Mouse (Mus musculus) retina, embryonic 14.5 days (tissue): ENCODE data around the gene Ntmt1.

Experiments used
- DNase-seq: peaks from one replicate; pipeline ENCODE4 v3.0.0-alpha.2; 2015; ENCODE audit warnings: low spot score

The Ntmt1 gene

DNA sequence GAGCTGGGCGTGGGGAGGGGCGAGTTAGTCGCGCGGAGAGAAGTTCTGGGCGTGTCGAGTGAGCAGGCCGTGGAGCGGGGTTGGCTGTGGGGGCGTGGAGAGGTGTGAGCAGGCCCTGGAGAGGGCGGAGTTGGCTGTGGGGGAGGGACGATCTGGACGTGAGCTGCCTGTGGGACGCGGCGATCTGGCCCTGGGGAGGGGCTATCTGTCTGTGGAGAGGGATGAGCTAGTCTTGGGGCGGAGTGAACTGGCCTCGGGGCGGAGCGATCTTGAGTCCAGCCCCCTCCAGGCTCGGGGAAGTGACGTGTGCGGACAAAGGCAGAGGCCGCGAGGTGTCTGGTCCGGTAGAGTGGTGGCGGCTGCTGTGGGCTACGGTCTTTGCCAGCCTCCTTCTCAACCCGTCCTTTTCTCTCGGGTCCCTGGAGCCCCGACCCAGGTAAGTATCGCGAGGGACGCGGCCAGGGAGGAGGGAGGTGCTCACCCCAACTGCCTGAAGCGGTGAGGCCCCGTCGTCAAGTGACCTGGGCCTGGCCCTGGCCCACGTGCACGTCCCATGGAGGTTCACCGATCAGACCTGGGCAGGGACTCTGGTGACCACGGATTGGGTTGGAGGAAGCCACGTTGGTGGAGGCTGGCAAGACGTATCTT, at the start of gene Ntmt1:
Gene Ntmt1 (plus strand): TSS at position 179 of the 648 bp plus-strand sequence.
- DNase-seq, result peak; percentile 99

DNA sequence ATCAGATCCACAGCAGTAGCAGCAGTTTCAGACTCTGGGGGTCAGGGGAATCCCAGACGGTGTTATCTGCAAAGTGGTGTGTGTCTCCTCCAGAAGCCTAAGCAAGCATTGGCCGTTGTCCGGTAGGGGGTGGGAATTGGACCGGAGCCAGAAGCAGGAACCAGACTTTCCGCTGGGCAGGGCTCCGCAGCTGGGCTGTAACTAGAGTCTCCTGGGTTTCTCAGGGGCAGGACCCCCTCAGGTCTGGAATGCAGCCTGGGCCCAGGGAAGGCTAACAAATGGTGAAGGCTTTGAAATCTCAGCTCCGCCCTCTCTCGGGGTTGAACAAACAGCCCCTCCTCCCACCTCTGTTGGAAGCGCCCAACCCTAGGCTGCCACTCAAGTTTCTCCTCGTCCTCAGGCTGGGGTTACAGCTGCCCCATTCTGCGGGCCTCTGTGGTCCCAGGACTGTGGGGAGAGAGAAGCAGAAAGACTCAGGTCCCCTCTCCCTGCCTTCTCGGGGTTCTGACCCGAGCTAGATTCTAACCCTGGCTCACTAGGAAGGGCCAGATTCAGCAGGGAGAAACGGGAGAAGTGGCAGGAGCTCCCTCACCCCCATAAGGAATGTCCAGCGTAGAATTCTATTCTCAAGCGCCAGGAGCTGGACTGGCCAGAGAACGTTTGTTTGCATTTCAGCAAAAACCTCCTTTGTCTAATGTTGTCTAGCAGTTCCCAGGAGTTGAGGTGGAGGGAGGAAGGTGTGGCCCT, 49.1 kb upstream of the Ntmt1 start:
- DNase-seq, result peak; percentile 81

DNA sequence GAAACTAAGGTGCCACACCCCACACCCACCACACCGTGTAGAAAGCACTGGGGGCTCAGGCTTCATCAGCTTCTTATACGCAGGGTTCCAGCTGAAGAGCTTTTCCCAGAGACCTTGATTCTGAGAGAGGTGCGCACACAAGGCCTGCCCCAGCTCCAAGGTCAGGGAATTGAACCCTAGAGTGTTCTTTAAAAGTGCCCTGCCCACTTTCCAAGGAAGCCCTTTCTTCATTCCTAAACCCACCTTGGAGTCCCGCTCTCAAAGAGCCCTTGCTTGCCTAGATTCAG, 48.6 kb upstream of the Ntmt1 start:
- no peak for DNase-seq

DNA sequence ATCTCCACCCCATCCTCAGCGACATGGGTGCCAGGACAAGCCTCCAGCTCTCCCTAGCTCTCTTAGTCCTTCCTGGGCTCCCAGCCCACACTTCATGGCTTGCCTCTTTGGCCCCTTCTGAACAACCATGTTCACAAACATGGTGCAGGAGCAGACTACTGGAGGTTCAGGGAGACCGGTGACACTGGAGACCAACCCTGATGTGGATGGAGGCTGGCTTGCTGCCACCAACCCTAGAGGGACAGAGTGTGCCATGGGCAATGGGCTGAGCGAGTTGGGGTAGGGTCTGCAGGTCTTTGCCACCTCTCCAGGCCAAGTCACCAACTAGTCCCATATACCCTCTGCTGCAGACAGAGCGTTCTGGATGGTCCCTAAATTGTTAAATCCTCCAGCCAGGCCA, 48.2 kb upstream of the Ntmt1 start:
- DNase-seq, result no peak

- DNase-seq, result peak; percentile 70
Measured at GRCm38 (mm10) chr2:30759858-30760547, 47.6 kb upstream of the Ntmt1 start.

- DNase-seq, result peak; percentile 55
Measured at GRCm38 (mm10) chr2:30760706-30761105, 46.9 kb upstream of the Ntmt1 start.

DNA sequence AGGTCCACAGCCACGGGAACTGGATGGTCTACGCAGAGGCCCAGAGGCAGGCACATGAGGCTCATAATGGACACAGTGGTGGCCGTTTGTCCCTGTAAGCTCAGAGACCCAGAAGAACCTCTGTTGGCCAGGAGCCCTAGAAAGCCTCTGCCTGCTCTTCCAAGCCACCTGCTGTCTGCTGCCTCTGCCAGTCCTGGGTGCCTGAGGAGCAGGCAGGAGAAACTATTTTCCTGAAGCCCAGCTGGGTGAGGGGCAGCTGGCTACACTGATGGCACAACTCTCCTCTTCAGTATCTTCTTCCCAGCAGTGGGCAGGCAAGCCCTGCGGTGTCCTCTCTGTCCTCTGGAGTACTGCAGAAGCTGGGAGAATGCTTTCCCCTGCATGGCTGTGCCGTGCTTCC, 41.2 kb upstream of the Ntmt1 start:
- DNase-seq, result no peak

DNA sequence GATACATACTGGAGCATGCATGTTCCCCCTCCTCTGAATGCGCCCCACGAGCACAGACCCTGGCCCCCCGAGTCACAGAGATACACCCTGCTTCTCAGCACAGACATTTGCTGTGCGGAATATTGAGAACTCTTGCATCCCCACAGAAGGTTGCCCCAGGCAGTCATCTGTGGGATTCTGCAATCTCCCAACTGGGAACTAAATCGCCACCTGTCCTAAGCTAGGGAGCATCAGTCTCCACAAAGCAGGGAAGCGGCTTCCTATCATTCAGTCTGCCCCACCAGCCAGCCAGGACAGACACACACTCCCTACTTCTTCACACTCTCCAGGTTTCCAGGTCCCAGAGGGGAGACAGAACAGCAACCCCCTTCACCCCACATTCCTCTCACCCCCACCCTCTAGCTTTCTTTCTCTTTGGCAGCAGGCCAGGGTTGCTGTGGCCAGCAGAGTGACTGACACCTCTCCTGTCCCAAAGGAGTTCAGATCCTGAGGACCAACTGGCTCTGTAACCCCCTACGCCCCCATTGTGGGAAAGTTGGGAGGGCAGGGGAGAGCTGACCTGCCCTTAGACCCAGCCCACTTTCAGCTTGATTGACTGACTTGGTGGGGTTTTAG, 39.9 kb upstream of the Ntmt1 start:
- DNase-seq, result no peak

GRCm38 (mm10) chr2:30768529-30768928, 39.1 kb upstream of the Ntmt1 start:
- DNase-seq, result no peak

DNA sequence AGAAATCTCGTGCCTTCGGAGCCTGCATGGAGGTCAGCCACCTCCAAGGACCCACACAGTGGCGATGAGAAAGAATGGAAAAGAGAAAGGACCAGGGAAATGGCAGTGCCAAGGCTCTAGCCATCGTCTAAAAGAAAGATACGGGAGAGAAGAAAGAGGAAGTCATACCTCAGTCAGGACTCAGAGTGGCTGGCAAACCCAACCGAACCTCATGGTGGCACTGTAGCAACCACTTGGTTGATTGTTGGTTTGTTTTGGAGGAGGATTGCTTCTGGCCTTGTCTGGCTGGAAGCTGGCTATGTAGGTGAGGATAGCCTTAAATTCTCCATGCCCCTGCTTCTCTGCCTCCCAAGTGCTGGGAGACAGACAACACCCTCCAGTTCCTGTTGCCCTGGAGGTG, 38.4 kb upstream of the Ntmt1 start:
- DNase-seq, result peak; percentile 52

- peak; percentile 73 for DNase-seq
Measured at GRCm38 (mm10) chr2:30771368-30771805, 36.2 kb upstream of the Ntmt1 start.

DNA sequence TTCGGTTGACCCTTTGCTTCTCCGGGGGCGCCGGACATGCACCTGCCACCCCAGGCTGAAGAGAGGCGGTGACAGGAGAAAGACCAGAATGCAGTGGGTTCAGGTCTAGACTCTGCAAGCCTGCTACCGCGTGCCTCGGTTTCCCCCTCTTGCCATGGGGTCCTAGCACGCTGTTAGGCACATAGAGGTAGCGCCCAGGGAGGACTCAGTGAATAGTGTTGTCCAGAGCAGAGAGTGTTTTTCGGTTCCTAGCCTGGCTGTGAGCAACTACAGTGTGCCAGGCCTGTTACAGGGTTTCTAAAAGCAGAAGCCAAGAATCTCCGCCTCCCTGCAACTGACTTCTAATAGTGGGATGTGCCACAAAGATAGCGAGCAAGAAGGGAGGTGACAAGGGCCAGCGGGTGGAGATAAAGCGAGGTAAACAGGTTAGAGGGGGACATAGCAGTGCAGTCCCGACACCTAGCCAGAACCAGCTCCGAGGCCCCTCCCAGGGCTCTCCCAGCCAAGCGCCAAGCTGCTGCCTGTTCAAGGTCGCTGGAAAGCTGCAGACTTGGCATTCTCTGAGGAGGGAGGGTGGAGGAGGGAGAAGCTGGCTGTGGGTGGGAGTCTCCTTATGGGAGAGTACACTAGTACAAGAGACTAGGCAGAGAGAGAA, 35.7 kb upstream of the Ntmt1 start:
- peak; percentile 57 for DNase-seq

DNA sequence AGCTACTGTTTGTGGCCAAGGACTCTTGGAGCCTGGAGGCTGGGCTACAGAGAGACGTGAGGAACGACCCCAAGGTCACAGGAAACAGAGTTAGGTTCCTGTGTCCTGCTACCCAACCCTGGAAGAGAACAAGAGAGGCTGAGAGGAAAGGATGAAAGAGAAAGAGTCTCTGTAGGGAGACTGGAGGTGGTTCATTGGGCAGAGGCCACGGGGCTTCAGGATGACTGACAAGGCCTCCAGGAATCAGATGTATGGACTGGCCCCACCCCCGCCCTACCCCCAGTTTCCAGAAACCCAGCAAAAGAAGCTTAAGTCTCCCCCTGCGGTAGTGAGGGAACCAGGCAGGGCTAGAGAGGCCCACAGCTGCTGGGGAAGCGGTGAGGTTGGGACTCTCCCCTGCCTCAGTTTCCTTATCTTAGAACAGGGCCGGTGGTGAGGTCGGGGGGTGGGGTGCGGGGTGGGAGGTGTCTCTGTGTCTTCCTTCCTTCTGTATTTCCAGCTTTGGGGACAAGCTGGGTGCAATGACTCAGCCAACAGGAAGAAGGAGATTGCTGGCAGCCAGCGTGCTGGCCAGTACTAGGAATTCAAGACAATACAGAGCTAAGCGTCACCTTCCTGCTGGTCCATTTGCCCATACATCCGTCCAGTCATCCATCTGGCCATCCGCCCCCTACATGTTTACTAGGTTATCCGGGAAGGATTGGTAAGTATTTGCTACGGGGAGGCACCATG, 34.9 kb upstream of the Ntmt1 start:
- peak; percentile 30 for DNase-seq

GRCm38 (mm10) chr2:30773313-30774005, 34.2 kb upstream of the Ntmt1 start:
- no peak for DNase-seq

- DNase-seq, result no peak
Measured at GRCm38 (mm10) chr2:30775955-30776354, 31.7 kb upstream of the Ntmt1 start.

GRCm38 (mm10) chr2:30777266-30777665, 30.4 kb upstream of the Ntmt1 start:
- DNase-seq, result no peak

DNA sequence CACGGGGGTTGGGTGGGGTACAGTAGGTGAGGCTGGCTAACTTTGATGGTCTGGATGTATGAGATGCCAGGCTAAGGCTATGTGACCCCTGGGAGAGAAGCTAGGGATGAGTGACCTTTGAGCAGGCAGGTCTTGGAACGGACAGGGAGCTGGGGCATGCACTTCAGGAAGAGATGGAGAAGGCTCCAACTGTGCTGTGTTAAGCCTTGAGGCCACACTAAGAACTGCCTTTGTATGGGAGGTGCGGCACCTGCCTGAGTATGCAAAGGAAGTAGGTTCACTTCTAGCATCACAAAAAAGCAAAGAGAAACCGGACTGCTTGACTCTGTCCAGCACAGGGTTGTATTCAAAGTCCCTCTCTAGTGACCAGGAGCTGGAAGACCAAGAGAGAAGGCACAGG, 29.4 kb upstream of the Ntmt1 start:
- no peak for DNase-seq

- DNase-seq, result peak; percentile 64
Measured at GRCm38 (mm10) chr2:30779241-30779640, 28.4 kb upstream of the Ntmt1 start.

DNA sequence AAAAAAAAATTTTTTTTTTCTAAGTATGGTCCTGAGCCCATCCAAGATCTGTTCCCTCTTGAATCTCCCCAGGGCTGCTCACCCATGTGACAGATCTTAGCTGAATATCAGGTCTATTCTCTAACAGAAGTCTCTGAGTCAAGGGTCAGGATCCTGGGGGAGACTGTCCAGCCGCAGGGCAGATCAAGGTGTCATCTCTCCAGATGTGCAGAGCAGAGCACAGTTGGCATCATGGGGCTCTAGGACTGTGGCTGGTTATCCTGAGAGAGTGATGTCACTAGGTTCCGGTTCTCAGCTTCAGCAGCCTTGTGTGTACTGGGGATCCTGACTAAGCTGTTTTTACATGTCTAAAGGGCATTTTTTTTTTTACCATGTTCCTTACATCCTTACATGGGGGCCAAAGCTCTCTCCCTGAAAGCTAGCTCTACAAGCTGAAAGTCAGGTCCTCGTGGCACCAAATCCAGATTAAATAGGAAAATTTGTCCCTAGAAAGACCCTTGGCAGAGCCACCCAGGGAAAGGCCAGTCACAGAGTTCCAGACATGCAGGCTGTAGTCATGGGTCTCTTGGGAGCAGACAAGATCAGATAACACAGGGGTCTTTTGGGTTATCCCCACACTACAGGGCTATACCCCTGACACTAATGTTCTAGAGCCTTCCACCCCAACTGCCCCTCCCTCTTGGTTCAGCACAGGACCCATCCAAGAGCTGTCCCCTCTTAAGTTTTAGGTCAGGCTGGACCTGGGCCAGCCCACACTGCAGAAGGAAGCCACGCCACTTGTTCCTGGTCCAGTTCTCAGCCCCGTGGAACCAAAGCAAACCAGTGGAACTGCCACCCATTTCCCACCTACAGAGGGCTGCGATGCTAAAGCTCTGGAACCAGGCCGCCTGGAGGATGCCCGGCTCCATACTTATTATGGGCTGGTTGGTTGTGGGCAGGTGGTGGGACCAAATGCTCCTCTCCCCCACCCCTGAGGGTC, 25.0 kb upstream of the Ntmt1 start:
- DNase-seq, result no peak

- DNase-seq, result peak; percentile 77
Measured at GRCm38 (mm10) chr2:30783346-30783745, 24.3 kb upstream of the Ntmt1 start.
